Mouse (Mus musculus): ENCODE data around the gene Fnd3c2. TPM values are rescaled to one million over a fixed set of nuclear protein-coding genes. Genes with fewer than 3 reads are reported as not detected.
A peak's percentile ranks its signal among the peaks of the same experiment; 100 is the strongest.
"Not testable (repeated sequence)": the region's sequence is repeated elsewhere in the genome, so short reads cannot be mapped to it uniquely, and the experiment has no call there.

The Fnd3c2 gene
- not detected in 2 replicates for polyA plus RNA-seq (2014; fragmentation: Nextera tagmentation; extraction: Ambion mirVana)

DNA sequence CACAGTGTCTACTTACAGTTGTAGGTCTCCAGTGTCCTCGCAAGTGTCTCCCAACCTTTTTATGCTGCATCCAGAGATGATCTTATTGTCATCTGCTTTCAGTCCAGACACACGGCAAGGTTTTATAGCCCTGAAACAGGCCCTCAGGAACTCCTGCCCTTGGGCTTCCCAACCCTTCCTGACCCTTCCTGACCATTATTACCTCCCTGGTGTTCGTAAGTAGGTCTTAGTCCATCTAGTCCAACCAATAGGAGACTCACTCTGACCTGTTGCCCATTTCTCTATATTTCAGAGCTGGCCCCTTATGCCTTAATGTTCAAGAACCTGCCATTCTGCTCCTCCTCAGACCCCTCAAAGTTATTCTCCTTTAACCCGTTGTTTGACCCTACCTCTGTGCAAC is at the start of gene Fnd3c2:
Gene Fnd3c2 (minus strand): TSS at position 101 of the 400 bp plus-strand sequence.
- no peaks in the 10 kb centered on the region for H3K36me3 ChIP-seq (ENCODE audit: control insufficient read depth, insufficient read depth, low read length)
- 80% methylated on average over 4 of the region's 4 CpGs for WGBS
- H3K27me3 ChIP-seq (ENCODE audit: control insufficient read depth, insufficient read depth, low read length): no peaks in the 10 kb centered on the region
- H3K4me1 ChIP-seq (ENCODE audit: control insufficient read depth, insufficient read depth, low read length): no peaks in the 10 kb centered on the region
- no peak within 1 kb of the TSS for H3K9ac ChIP-seq (replicated peaks; ENCODE audit: low read length)
- ATAC-seq (ENCODE audit: low FRiP score, low TSS enrichment): no peak
- H3K27ac ChIP-seq (replicated peaks; ENCODE audit: low read depth, low read length): no peak within 1 kb of the TSS
- DNase-seq: no peak
- no peaks in the 10 kb centered on the region for H3K9me3 ChIP-seq (ENCODE audit: control insufficient read depth, low read length)
- no peak within 1 kb of the TSS for H3K4me2 ChIP-seq (ENCODE audit: low read length)
- H3K4me3 ChIP-seq (replicated peaks; ENCODE audit: low read depth, low read length): no peak within 1 kb of the TSS

DNA sequence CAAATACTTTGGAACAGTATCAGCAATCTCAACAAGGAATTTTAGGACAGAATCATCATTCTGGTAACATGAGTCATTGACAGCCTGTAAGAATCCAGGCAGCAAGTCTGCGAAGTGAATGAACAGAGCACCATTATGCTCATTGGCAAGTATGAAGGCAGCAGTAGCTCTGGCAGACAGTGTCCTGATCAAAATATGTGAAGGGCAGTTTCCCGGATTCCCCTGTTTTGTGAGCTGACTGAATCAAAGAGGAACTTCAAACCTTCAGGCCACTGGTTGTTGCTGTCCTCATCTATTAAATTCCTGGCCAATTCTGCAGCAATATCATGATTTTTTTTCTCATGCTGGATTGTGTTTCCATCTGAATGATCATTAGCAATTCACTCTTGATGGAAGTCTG is 29.3 kb upstream of the Fnd3c2 start:
- no peak overlapping the region for H3K4me3 ChIP-seq (replicated peaks; ENCODE audit: low read depth, low read length)
- DNase-seq: no peak
- H3K9ac ChIP-seq (replicated peaks; ENCODE audit: low read length): no peak overlapping the region
- H3K9me3 ChIP-seq (ENCODE audit: control insufficient read depth, low read length): no peaks in the 10 kb centered on the region
- no peak for ATAC-seq (ENCODE audit: low FRiP score, low TSS enrichment)
- H3K27me3 ChIP-seq (ENCODE audit: control insufficient read depth, insufficient read depth, low read length): no peaks in the 10 kb centered on the region
- H3K4me1 ChIP-seq (ENCODE audit: control insufficient read depth, insufficient read depth, low read length): no peaks in the 10 kb centered on the region
- no peaks in the 10 kb centered on the region for H3K36me3 ChIP-seq (ENCODE audit: control insufficient read depth, insufficient read depth, low read length)
- 89% methylated on average over 2 of the region's 2 CpGs for WGBS
- no peak overlapping the region for H3K27ac ChIP-seq (replicated peaks; ENCODE audit: low read depth, low read length)
- no peak overlapping the region for H3K4me2 ChIP-seq (ENCODE audit: low read length)

DNA sequence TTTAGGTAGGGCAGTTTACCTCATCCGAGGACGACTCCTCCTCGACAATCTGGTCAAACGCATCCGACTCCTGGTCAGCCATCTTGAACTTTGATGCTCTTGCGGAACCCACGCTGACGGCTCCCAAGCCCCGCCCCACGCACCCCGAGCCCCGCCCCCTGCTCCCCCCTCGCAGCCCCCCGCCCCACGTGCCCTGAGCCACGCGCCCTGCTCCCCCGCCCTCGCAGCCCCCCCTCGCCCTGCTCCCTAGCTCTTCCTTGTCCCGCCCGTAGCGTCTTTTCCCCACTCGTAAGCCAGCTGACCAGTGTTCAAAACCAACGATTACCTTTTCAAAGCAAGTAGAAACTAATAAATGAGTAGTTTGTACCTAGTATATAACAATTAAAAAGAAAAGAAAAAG is 34.1 kb downstream of the Fnd3c2 start, which contains the start of gene Taf9b:
Gene Taf9b (minus strand): TSS at position 101 of the 400 bp plus-strand sequence.
- Histone ChIP-seq H3K4me3 (replicated peaks; ENCODE audit: low read depth, low read length) (peak within 1 kb of the TSS; percentile 49), H3K27me3 (ENCODE audit: control insufficient read depth, insufficient read depth, low read length) (no peaks in the 10 kb centered on the region), H3K4me1 (ENCODE audit: control insufficient read depth, insufficient read depth, low read length) (no peaks in the 10 kb centered on the region), H3K27ac (replicated peaks; ENCODE audit: low read depth, low read length) (peak within 1 kb of the TSS; percentile 93), H3K9ac (replicated peaks; ENCODE audit: low read length) (no peak within 1 kb of the TSS), H3K36me3 (ENCODE audit: control insufficient read depth, insufficient read depth, low read length) (no peaks in the 10 kb centered on the region), H3K9me3 (ENCODE audit: control insufficient read depth, low read length) (no peaks in the 10 kb centered on the region), H3K4me2 (ENCODE audit: low read length) (peak within 1 kb of the TSS; percentile 52)
- no peak for DNase-seq
- ATAC-seq (ENCODE audit: low FRiP score, low TSS enrichment): no peak
- WGBS: 88% methylated on average over 25 of the region's 25 CpGs

DNA sequence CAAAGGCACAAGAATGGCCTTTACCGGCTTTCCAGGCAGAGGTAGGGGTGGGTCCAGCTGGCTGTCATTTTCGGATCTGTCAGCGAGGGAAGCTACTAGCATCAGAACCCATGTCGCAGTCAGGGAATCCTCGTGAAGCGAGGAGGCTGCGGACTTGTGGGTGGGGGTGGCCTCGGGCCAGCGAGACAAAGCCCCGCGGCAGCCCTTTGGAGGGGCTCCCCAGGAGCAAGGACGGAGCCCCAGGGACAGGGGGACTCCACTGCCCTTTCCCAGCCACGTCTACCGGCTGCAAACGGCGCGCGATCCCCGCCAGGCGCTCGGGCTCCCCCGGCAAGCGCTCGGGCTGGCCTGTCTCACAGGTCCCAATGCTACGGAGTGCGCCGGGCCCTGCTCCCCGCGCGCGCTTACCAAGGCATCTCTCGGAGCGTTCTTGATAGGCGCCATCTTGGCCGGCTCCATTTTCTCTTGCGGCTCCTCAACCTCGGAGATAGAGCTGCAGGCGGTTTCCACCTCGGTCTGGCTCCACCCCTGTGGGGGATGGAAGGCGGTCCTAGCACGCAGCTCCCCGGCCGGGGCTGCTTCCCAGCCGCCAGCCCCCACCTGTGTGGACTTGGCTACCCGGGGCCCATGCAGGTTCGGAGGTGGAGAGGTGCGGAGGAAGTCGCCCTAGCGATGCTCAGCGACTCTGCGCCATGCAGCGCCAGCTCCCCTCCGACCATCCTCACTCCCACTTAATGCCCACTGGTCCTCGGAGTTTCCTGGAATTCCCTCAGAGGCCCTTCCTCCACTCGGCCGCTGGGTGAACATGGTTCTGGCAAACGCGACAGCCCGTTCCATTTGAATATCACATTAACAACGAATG is 35.8 kb downstream of the Fnd3c2 start:
- H3K27me3 ChIP-seq (ENCODE audit: control insufficient read depth, insufficient read depth, low read length): no peaks in the 10 kb centered on the region
- DNase-seq: peak; percentile 84
- peak; percentile 96 for ATAC-seq (ENCODE audit: low FRiP score, low TSS enrichment)
- peak overlapping the region; percentile 49 for H3K4me3 ChIP-seq (replicated peaks; ENCODE audit: low read depth, low read length)
- no peaks in the 10 kb centered on the region for H3K4me1 ChIP-seq (ENCODE audit: control insufficient read depth, insufficient read depth, low read length)
- H3K9ac ChIP-seq (replicated peaks; ENCODE audit: low read length): peak overlapping the region; percentile 66
- peak overlapping the region; percentile 93 for H3K27ac ChIP-seq (replicated peaks; ENCODE audit: low read depth, low read length)
- no peaks in the 10 kb centered on the region for H3K9me3 ChIP-seq (ENCODE audit: control insufficient read depth, low read length)
- WGBS: 20% methylated on average over 60 of the region's 60 CpGs
- H3K4me2 ChIP-seq (ENCODE audit: low read length): peak overlapping the region; percentile 52
- no peaks in the 10 kb centered on the region for H3K36me3 ChIP-seq (ENCODE audit: control insufficient read depth, insufficient read depth, low read length)

DNA sequence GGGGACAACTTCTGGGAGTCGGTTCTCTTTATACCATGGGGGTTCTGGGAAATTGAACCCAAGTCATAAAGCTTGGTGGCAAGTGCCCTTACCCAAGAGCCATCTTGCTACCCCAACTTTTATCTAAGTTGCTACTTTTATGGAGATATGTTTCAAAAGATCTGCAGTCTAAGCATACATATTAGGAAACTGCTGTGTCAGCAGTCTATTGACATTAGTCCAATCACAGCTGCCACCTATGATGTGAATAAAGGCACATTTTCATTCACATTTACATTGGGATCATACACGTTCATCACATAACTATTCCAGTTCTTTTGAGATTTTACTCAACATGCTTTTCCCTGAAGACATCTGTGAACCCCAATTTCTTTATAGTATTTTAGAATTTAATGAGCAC is 46.1 kb downstream of the Fnd3c2 start:
- Histone ChIP-seq H3K9ac (replicated peaks; ENCODE audit: low read length) (no peak overlapping the region), H3K27ac (replicated peaks; ENCODE audit: low read depth, low read length) (no peak overlapping the region), H3K9me3 (ENCODE audit: control insufficient read depth, low read length) (no peaks in the 10 kb centered on the region), H3K4me3 (replicated peaks; ENCODE audit: low read depth, low read length) (no peak overlapping the region), H3K27me3 (ENCODE audit: control insufficient read depth, insufficient read depth, low read length) (no peaks in the 10 kb centered on the region), H3K4me1 (ENCODE audit: control insufficient read depth, insufficient read depth, low read length) (no peaks in the 10 kb centered on the region), H3K4me2 (ENCODE audit: low read length) (no peak overlapping the region), H3K36me3 (ENCODE audit: control insufficient read depth, insufficient read depth, low read length) (0 out of 2 replicates have a peak, but pooled peaks cover 4% of the 10 kb centered on the region)
- ATAC-seq (ENCODE audit: low FRiP score, low TSS enrichment) (no peak), DNase-seq (no peak)
- WGBS: 91% methylated on average over 2 of the region's 2 CpGs

DNA sequence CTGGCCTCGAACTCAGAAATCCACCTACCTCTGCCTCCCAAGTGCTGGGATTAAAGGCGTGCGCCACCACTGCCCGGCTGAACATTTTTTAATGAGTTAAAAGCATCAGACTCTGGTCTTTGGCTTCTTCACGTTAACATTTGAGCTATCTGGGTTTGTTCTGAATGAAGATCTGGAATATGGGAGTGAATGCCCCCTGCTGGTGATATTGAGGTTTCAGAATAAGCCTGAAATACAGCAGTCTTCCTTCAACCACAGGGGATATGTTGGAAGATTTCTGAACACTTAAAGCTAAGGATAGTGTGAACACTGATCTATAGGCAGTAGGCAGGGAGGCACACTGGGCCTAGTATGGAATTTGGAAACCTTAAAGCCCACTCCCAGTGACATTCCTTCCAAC is 56.3 kb downstream of the Fnd3c2 start:
- H3K4me1 ChIP-seq (ENCODE audit: control insufficient read depth, insufficient read depth, low read length): no peaks in the 10 kb centered on the region
- H3K9ac ChIP-seq (replicated peaks; ENCODE audit: low read length): no peak overlapping the region
- no peak overlapping the region for H3K27ac ChIP-seq (replicated peaks; ENCODE audit: low read depth, low read length)
- DNase-seq (peak; percentile 13), ATAC-seq (ENCODE audit: low FRiP score, low TSS enrichment) (no peak)
- 90% methylated on average over 5 of the region's 5 CpGs for WGBS
- H3K27me3 ChIP-seq (ENCODE audit: control insufficient read depth, insufficient read depth, low read length): no peaks in the 10 kb centered on the region
- H3K9me3 ChIP-seq (ENCODE audit: control insufficient read depth, low read length): no peaks in the 10 kb centered on the region
- no peak overlapping the region for H3K4me2 ChIP-seq (ENCODE audit: low read length)
- H3K4me3 ChIP-seq (replicated peaks; ENCODE audit: low read depth, low read length): no peak overlapping the region
- H3K36me3 ChIP-seq (ENCODE audit: control insufficient read depth, insufficient read depth, low read length): peaks cover 33% of the 10 kb centered on the region

DNA sequence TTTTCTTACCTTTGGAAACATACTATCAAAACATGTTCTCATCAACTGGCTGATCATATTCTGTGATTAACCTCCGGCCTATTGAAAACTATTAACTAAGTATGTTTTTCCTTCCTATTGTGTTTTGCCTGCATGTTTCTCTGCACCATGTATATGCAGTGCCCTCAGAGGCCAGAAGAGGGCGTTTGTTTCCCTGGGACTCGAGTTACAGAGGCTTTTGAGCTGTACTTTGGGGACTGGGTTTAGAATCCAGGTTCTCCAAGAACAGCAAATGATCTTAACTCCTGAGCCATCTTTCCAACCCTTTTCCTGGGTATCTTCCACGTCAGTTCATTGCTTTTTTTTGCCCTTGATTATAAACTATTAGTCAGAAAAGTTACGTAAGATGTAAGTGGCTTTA is 57.9 kb downstream of the Fnd3c2 start:
- Histone ChIP-seq H3K4me1 (ENCODE audit: control insufficient read depth, insufficient read depth, low read length) (no peaks in the 10 kb centered on the region), H3K36me3 (ENCODE audit: control insufficient read depth, insufficient read depth, low read length) (peaks cover 35% of the 10 kb centered on the region), H3K9me3 (ENCODE audit: control insufficient read depth, low read length) (no peaks in the 10 kb centered on the region), H3K27ac (replicated peaks; ENCODE audit: low read depth, low read length) (no peak overlapping the region), H3K4me2 (ENCODE audit: low read length) (no peak overlapping the region), H3K4me3 (replicated peaks; ENCODE audit: low read depth, low read length) (no peak overlapping the region), H3K9ac (replicated peaks; ENCODE audit: low read length) (no peak overlapping the region), H3K27me3 (ENCODE audit: control insufficient read depth, insufficient read depth, low read length) (no peaks in the 10 kb centered on the region)
- ATAC-seq (ENCODE audit: low FRiP score, low TSS enrichment): no peak
- 67% methylated on average over 5 of the region's 5 CpGs for whole genome bisulfite sequencing
- no peak for DNase-seq

DNA sequence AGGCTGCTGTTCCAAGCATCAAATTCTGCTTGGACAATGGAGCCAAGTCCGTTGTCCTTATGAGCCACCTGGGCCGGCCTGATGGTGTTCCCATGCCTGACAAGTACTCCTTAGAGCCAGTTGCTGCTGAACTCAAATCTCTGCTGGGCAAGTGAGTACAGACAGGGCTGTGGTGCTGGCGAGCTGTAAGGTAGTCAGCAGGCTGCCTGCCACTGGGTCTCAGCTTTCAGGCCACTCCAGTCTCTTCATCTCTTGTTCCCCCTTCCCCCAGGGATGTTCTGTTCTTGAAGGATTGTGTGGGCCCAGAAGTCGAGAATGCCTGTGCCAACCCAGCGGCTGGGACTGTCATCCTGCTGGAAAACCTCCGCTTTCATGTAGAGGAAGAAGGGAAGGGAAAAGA is 60.8 kb downstream of the Fnd3c2 start:
- not testable (repeated sequence) for H3K9me3 ChIP-seq (ENCODE audit: control insufficient read depth, low read length); DNase-seq; H3K4me3 ChIP-seq (replicated peaks; ENCODE audit: low read depth, low read length); ATAC-seq (ENCODE audit: low FRiP score, low TSS enrichment); H3K4me1 ChIP-seq (ENCODE audit: control insufficient read depth, insufficient read depth, low read length); H3K9ac ChIP-seq (replicated peaks; ENCODE audit: low read length); H3K27ac ChIP-seq (replicated peaks; ENCODE audit: low read depth, low read length); H3K4me2 ChIP-seq (ENCODE audit: low read length); H3K27me3 ChIP-seq (ENCODE audit: control insufficient read depth, insufficient read depth, low read length)
- H3K36me3 ChIP-seq (ENCODE audit: control insufficient read depth, insufficient read depth, low read length): peaks cover 23% of the 10 kb centered on the region; the same call in 1 of the 2 replicates
- 87% methylated on average over 6 of the region's 6 CpGs for WGBS

DNA sequence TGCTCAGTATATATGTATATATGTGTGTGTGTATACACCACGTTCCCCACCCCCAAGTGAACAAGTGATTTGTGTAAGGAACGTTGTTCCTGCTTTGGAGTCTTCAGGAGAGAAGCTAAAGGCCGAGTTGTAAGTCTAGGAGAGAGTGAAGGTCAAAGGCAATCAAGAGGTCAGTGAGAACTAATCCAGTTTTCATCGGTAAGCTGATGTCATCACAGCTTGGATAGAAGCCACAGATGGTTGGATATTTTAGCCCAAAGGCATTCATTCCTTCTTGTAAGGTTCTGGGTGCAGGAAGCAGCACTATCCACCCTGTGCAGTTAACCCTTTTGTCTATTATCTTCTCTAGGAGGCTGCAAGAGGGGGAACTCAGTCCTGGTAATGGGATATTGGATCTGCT is 65.1 kb downstream of the Fnd3c2 start:
- peaks cover 19% of the 10 kb centered on the region; the same call in 1 of the 2 replicates for H3K4me1 ChIP-seq (ENCODE audit: control insufficient read depth, insufficient read depth, low read length)
- H3K27me3 ChIP-seq (ENCODE audit: control insufficient read depth, insufficient read depth, low read length): no peaks in the 10 kb centered on the region
- no peak overlapping the region for H3K27ac ChIP-seq (replicated peaks; ENCODE audit: low read depth, low read length)
- H3K36me3 ChIP-seq (ENCODE audit: control insufficient read depth, insufficient read depth, low read length): peaks cover 6% of the 10 kb centered on the region; the same call in 1 of the 2 replicates
- DNase-seq (no peak), ATAC-seq (ENCODE audit: low FRiP score, low TSS enrichment) (no peak)
- WGBS: 40% methylated on average over 4 of the region's 4 CpGs
- H3K4me3 ChIP-seq (replicated peaks; ENCODE audit: low read depth, low read length): no peak overlapping the region
- no peak overlapping the region for H3K9ac ChIP-seq (replicated peaks; ENCODE audit: low read length)
- no peaks in the 10 kb centered on the region for H3K9me3 ChIP-seq (ENCODE audit: control insufficient read depth, low read length)
- peak overlapping the region; percentile 63 for H3K4me2 ChIP-seq (ENCODE audit: low read length)

Data from midbrain, embryonic 14.5 days (tissue).